Mouse (Mus musculus) heart, postnatal 0 days (tissue): ENCODE data around the gene Rab3gap2.

Source experiments
- CTCF ChIP-seq: IDR thresholded peaks from 2 replicates; pipeline ENCODE4 v1.5.1; 2016; ENCODE audit warnings: antibody characterized with exemption, control low read depth, low read depth
- EP300 ChIP-seq: IDR thresholded peaks from 2 replicates; pipeline ENCODE4 v1.6.1; 2016; ENCODE audit warnings: antibody characterized with exemption, low read depth

DNA sequence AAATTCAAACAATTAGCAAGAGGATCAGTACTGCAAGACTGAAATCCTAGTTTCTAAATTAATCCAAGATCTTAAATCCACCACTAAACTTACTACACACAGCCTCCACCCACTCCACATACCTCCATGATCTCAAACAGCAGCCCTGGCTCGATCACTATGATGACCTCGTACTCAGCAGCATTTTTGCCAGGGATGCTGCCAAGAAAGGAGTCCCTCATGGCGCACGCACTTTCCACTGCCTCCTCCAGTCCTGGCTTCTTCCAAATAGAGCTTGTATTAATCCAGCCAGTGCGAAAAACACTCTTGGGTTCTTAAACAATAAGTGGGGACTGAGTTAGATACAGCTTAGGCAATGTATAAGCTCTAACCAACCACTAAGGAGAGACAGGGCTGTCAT lies 85.3 kb downstream of the Rab3gap2 start:
- TF ChIP-seq EP300 (no peak), CTCF (no peak)
